Mouse (Mus musculus) fat pad, adult 2 months (tissue): ENCODE data around the gene Aunip.

ENCODE experiments used
- DNase-seq: peaks from one replicate; pipeline ENCODE4 v3.0.0-alpha.2; 2011; ENCODE audit warnings: low read depth, low spot score; ENCODE audit errors: extremely low read depth

Gene Aunip

GRCm38 (mm10) chr4:134551494-134552316 is 40.9 kb downstream of the Aunip start, which contains the start of gene Selenon:
TSS of gene Selenon (minus strand) at chr4:134552166.
- no peak for DNase-seq

- DNase-seq = no peak
Measured at GRCm38 (mm10) chr4:134553631-134554030, 42.8 kb downstream of the Aunip start.

GRCm38 (mm10) chr4:134555956-134556580 is 45.3 kb downstream of the Aunip start:
- no peak for DNase-seq

- no peak for DNase-seq
Measured at GRCm38 (mm10) chr4:134557626-134558249, 46.9 kb downstream of the Aunip start.

- DNase-seq = no peak
Measured at GRCm38 (mm10) chr4:134558570-134559113, 47.8 kb downstream of the Aunip start.

- DNase-seq = no peak
Measured at GRCm38 (mm10) chr4:134559154-134559553, 48.4 kb downstream of the Aunip start.

GRCm38 (mm10) chr4:134560699-134561098 is 49.9 kb downstream of the Aunip start:
- DNase-seq = no peak

GRCm38 (mm10) chr4:134562014-134562413 is 51.2 kb downstream of the Aunip start:
- no peak for DNase-seq

- no peak for DNase-seq
Measured at GRCm38 (mm10) chr4:134563624-134564023, 52.8 kb downstream of the Aunip start.

- no peak for DNase-seq
Measured at GRCm38 (mm10) chr4:134564093-134564492, 53.3 kb downstream of the Aunip start.

GRCm38 (mm10) chr4:134567377-134568226 is 56.8 kb downstream of the Aunip start:
- DNase-seq = no peak

GRCm38 (mm10) chr4:134569205-134569604 is 58.4 kb downstream of the Aunip start:
- DNase-seq = no peak

- DNase-seq = no peak
Measured at GRCm38 (mm10) chr4:134569831-134570230, 59.0 kb downstream of the Aunip start.

- DNase-seq = no peak
Measured at GRCm38 (mm10) chr4:134570704-134571451, 60.1 kb downstream of the Aunip start.

GRCm38 (mm10) chr4:134572449-134573300 is 61.9 kb downstream of the Aunip start:
- no peak for DNase-seq
